Mouse (Mus musculus): ENCODE measurements at regions not wholly inside any gene's neighbourhood (a gene's known extent, or its start where the extent isn't known, plus 50 kb on each side); places are given as distances from the start of the nearest gene placed in this dataset.

DNA sequence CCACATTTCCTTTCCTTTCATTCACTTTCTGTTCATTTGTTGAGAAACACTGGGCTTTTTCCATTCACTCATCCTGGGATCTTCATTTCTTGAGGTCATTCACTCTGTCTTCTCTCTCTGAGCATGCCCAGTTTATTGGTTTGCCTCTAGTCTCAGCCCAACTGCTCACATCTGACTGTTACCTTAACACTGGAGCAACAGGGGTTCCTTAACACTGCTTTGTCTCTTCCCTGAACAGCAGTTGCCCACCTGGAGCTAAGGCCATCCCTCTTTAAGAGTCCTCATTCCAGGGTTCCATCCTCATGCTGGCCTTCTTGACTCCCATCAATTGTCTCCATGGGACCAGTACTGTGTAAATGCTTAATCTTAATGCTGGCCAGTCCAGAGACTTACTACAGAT lies 342.5 kb upstream of the Ghitm start:
- no peak for TF ChIP-seq POLR2A (IDR thresholded peaks at IDR 0.05; ENCODE audit: borderline replicate concordance, insufficient read depth, low read length)
- TF ChIP-seq CTCF (IDR thresholded peaks at IDR 0.05; ENCODE audit: borderline replicate concordance, insufficient read depth, low read depth, low read length): no peak
